Mouse (Mus musculus) lung, postnatal 36 days (tissue): Measurements from ENCODE around the gene Slc43a2.
"Not testable (repeated sequence)": the region's sequence is repeated elsewhere in the genome, so short reads cannot be mapped to it uniquely, and the experiment has no call there.

Experiments used
- DNase-seq: peaks from one replicate; pipeline ENCODE4 v3.0.0; 2022; ENCODE audit warnings: mixed read lengths

Gene Slc43a2

GRCm38 (mm10) chr11:75551961-75552441 is 20.5 kb downstream of the Slc43a2 start:
- DNase-seq: peak; percentile 60

DNA sequence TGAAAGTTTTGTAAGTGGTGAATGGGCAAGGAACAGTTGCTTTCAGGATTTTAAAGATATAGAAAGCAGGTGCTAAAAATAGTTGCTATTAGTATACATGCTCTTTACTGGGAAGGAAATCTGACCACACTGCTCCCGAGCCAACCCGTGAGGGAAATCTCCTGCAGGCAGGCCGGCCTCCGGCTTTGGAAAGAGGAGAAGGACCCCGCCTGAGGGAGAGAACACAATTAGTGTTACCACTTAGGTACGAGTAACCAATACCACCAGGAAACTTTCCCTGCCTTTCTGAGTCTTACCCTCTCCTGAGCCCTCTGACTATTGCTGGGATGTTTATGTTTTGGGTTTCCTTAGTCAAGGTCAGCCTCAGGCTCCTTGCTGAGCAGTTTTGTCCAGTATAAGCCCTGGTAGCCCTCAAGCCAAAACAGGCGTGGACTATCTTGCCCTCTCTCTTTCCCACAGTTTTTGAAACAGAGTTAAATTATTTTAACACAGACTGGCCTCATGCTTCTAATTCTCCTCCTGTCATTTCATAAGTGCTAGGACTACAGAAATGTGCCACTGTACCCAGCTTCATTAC is 21.5 kb downstream of the Slc43a2 start:
- no peak for DNase-seq

DNA sequence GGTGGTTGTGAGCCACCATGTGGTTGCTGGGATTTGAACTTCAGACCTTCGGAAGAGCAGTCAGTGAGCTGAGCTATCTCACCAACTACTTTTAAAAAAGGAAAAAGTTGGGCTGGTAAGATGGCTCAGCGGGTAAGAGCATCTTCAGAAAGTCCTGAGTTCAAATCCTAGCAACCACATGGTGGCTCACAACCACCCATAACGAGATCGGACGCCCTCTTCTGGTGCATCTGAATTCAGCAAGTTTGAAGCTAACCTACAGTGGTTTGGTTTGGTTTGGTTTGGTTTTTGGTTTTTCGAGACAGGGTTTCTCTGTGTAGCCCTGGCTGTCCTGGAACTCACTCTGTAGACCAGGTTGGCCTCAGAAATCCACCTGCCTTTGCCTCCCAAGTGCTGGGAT is 24.5 kb downstream of the Slc43a2 start:
- DNase-seq: not testable (repeated sequence)

GRCm38 (mm10) chr11:75557142-75557541 is 25.6 kb downstream of the Slc43a2 start:
- no peak for DNase-seq

DNA sequence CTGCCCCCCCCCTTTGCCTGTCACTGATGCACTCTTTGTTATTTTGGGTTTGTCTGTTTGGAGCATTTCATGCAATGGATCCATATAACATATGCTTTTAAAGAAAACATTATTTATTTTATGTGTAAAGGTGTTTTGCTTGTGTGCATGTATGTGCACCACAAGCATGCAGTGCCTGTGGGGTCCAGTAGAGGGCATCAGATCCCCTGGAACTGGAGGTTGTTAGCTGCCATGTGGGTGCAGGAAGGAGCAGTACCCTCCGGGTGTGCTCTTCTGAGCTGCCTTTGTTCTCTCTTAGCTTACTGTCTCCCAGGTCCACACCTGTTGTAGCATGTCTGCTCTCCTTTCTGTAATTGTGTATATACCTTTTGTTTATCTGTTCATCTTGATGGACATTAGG is 26.6 kb downstream of the Slc43a2 start:
- DNase-seq: no peak

DNA sequence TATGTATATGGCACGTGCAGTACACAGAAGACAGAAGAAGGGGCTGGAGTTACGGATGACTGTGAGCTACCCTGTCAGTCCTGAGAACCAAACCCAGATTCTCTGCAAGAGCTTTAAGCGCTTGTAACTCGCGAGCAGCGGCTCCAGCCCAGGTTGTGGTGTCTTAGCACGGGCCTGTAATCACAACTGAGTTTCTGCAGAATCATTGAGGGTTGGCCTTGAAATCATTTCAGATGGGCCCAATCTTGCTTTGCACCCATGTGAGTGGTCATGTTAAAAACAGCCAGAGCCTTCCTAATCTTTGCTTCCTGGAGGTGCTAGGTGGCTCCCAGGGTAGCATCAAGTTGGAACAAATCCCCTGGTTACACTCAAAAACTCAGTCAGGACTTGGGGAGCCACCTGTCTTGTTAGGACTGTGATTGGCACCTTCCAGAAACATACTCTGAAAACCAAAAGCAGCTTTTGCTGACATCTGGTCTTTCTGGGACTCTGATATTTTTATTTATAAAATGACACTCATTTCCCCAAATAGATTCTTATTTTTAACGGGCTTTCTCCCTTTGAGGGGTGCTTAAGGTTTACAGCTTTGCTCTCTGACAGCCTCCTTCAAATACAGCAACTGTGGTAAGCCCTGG is 28.5 kb downstream of the Slc43a2 start:
- no peak for DNase-seq

DNA sequence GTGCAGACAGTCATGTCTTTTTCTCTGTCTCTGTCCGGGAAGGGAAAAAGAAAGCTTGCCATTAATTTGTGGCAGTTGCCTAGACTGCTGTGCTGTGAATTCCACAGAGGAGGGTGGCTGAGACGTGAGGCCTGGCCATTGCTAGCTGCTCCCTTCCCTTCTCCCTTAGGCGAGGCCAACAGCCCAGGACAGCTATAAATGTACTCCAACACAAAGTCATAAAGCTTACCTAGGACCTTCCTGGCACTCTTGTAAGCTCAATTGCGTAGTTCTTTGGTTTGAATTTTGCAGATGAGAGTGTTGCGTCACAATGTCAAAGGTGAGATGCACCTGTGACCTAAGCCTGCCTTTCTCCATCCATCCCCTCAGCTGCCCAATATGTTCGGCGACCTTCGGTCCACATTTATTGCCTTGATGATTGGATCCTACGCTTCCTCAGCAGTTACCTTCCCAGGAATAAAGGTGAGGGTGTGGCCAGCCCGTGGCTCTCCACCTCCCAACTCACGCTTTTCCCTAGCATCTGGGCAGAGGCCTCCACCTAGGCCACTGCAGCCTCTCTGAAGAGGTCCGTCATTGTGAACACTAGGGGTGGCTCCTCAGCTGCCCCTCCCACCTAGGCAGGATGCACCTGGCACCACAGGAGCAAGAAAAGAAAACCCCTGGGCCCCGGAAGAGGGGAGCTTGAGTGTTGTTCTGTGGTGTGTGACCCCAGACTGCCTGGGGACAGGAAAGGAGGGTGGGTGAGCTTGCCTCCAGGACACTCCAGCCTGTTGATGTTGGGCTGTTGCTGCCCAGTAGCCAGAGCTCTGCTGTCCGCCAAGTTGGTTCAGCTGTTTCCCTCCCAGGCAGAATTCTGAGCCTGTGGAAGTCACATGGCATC is 29.3 kb downstream of the Slc43a2 start:
- DNase-seq: no peak

- DNase-seq: no peak
Measured at GRCm38 (mm10) chr11:75561410-75561791, 29.9 kb downstream of the Slc43a2 start.

DNA sequence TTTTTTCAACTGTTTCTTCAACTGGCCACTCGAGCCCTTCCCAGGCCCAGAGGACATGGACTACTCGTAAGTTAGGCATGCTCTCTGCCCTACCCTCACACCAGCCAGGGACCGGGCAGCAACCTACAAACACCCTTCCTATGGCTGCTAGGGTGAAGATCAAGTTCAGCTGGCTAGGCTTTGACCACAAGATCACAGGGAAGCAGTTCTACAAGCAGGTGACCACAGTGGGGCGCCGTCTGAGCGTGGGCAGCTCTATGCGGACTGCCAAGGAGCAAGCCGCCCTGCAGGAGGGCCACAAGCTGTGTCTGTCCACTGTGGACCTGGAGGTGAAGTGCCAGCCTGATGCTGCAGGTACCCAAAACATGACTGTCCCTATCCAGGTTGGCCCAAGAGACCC is 31.3 kb downstream of the Slc43a2 start:
- DNase-seq: no peak

GRCm38 (mm10) chr11:75563851-75564548 is 32.5 kb downstream of the Slc43a2 start:
- DNase-seq: peak; percentile 76

GRCm38 (mm10) chr11:75565849-75566248 is 34.4 kb downstream of the Slc43a2 start:
- peak; percentile 82 for DNase-seq

DNA sequence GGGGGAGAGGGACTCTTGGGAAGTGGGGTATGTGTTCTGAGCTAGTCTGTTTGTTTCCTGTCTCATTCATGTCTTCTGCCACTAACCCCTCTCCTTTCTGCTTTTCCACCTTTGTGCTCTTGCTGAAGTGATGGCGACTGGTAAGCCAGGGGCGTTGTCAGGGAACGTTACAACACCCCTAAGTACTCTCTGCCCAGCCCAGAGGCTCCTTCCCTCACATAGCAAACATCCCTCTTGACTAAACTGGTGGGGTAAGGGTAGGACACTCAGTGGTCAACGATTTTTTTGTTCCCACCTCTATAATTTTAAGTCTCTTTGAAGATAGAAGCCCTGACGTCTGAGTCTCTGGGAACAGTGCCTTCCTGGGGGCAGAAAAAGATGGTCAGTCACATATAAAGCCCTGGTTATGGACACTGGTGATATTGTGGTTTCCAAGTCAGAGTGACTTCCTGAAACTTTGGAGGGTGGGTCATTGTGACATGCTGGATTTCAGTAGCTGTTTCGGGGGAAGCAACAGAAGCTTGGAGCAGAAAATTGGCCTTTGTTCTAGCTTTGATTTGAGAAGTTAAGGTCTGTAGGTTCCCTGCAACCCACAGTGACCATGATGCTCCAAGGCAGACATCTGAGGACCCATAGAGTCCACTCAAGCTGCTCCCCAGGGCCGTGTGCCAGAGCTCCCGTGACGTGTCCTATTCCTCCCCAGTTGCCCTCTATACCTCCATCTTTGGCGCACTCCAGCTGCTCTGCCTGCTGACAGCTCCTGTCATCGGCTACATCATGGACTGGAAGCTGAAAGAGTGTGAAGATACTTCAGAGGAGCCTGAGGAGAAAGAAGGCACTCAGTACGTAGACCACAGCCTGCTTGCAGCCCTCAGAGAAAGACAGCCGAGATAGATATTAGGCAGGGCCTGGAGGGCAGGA is 35.0 kb downstream of the Slc43a2 start:
- peak; percentile 66 for DNase-seq

DNA sequence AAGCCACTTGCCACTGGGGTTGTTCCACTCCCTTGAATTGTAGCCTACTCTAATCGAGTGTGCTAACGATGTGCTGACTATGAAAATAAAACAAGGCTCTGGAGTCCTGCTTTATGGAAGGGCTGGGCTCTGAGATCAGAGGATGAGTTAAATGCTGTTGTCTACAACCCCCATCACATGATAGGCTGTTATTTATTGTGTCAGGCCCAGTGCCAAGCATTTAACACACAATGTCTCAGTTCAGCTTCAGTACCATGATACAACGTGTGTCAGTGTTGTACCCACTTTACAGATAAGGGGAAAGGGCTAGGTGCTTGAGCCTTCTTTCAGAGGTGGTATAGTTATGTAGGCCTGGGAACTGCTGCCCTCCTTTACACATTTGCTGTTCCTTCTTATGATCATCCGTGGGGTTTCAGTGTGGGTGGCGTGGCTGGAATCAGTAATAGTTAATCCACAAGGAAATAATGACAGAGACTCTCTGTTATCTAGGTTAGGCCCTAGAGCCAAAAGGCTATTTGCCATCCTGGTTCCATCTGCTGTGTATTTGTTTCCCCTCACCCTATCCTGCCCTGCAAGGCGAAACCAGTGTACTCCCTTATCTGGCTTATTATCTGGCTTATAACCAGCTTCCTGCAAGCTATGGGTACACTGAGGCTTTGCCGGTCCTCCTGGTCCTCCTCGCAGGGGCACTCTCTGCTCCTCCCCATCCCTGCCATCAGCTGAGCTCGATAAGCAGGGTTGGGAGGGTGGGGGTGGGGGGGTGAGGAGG is 36.0 kb downstream of the Slc43a2 start:
- no peak for DNase-seq

- no peak for DNase-seq
Measured at GRCm38 (mm10) chr11:75568115-75568511, 36.6 kb downstream of the Slc43a2 start.

DNA sequence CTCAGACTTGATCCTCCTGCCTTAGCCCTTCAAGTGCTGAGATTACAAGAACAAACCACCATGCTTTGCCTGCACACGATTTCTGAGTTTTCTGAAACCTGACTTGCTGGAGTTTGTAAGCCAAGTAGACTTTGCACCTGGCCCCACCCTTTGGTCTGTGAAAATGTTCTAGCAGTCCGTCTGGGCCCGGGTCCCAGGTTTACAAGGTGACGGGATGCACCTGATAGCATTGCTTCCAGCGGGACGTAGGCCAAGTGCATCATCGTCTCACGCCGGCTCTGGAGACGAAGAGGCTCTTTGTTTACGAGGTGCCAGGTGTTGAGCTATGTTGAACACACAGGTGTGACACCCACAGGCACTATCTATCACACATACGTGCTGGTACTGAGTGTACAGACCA is 37.5 kb downstream of the Slc43a2 start:
- DNase-seq: no peak

DNA sequence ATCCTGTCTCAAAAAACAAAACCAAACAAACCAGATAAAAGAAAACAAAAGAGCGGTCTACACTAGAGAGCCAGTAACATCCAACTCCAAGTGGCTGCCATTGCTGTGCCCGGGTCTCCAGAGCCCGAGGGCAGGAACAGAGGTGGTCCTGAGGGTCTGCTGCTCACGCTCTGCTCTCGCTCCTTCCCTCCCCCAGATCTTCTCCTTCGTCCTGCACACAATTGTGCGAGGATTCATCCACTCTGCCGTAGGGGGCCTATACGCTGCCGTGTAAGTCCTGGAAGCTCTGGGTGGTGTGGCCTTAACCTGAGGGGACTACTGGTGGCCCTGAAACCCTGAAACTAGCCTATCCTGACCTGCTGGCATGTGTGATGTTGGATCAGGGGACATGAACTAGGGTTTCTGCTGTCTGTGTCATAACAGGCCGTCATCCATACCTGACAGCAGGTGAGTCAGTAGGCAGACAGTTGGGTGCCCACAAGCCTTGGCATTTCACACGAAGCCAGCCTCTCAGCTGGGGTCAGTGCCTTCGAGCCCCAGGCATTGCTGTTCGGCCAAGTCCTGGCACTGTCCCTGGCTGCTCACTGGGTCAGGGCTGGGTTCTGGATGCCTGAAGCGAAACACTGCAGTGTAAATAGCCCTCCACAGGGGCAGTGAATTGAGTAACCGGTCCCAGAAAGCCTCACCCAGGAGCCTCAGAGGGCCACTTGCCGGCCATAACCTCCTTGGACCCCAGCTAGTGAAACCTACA is 39.1 kb downstream of the Slc43a2 start:
- DNase-seq: peak; percentile 39

DNA sequence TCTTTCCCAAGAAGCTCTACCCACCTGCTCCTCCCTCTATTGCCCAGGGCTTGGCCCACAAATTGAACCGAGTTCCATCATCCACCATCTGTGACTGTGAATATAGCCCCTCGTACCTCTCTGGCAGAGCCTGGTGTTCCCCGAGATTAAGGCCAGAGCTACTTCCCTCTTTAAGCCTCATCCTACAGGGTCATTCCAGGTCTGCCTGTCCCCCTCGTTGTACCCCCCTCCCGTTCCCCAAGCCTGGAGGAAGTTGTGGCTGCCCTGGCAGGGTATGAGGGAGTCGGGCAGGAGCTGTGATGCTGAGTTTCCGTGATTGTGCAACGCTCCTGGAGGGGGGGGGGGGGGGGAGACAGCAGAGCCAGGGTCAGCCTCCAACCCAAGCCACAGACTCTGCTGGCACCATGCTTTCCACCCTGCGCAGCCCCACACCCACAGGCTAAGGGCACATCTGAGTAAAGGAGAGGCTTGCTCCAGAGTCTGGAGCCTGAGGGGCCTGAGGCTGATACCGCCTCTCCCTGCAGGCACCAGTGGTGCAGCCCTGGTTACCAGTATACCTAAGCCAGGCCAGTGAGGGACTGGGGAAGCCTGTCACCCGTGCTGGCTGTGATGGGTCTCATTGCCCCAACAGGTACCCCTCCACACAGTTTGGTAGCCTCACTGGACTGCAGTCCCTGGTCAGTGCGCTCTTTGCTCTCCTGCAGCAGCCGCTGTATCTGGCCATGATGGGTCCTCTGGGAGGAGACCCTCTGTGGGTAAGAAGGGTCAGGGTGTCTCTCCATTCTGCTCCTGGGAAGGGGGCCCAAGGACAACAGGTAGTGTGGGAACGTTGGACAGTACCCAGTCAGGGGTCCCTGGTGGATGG is 39.9 kb downstream of the Slc43a2 start:
- DNase-seq: peak; percentile 68

DNA sequence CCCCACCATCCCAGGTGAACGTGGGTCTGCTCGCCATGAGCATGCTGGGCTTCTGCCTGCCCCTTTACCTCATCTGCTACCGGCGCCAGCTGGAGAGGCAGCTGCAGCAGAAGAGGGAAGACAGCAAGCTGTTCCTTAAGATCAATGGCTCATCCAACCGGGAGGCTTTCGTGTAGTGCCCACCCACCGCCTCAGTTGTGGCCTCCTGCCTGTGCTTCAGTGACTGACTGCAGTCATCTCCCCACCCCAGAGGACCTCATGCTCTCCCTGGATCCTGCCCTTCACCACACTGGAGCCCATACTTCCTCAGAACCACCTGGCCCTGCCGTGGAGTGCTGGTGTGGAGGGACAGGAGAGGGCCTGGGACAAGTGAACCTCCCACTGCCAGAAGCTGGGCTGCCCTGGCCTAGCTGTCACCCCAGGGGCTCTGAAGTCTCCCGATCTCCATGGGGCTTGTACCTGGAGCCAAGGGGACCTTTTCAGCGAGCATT is 40.9 kb downstream of the Slc43a2 start:
- no peak for DNase-seq
